Mouse (Mus musculus): ENCODE measurements around the gene Ndufaf8. TPM values are rescaled to one million over a fixed set of nuclear protein-coding genes. Genes with fewer than 3 reads are reported as not detected.

The Ndufaf8 gene
- polyA plus RNA-seq (2014; fragmentation: Nextera tagmentation; extraction: Ambion mirVana), result 76.7 and 88.6 TPM in 2 replicates

- H3K27ac ChIP-seq (ENCODE audit: low read depth), result peak within 1 kb of the TSS; percentile 95
- ATAC-seq (ENCODE audit: insufficient read depth) (peak; percentile 98), DNase-seq (peak; percentile 97)
- no peak for TF ChIP-seq CTCF (IDR thresholded peaks at IDR 0.05; ENCODE audit: low read depth)
- H3K4me3 ChIP-seq (ENCODE audit: low read depth, low read length), result peak within 1 kb of the TSS; percentile 90
- H3K27me3 ChIP-seq (ENCODE audit: insufficient read depth, low read length), result no peaks in the 10 kb centered on the region
- peaks cover 26% of the 10 kb centered on the region for H3K36me3 ChIP-seq (ENCODE audit: insufficient read depth)
- peak within 1 kb of the TSS; percentile 84 for H3K9ac ChIP-seq
- H3K4me2 ChIP-seq, result peak within 1 kb of the TSS; percentile 96
- H3K9me3 ChIP-seq (ENCODE audit: low read depth, low read length), result no peaks in the 10 kb centered on the region
- H3K4me1 ChIP-seq (ENCODE audit: insufficient read depth), result 0 out of 2 replicates have a peak, but pooled peaks cover 5% of the 10 kb centered on the region
- under 1% methylated on average over 77 of the region's 77 CpGs for WGBS
These were observed at the start of gene Ndufaf8, which contains the start of gene Tepsin for GRCm38 (mm10) chr11:120098588-120099511. Ndufaf8 (plus strand) TSS chr11:120098928. Tepsin (minus strand) TSS chr11:120098731.

GRCm38 (mm10) chr11:120049067-120049466 lies 49.7 kb upstream of the Ndufaf8 start:
- ATAC-seq (ENCODE audit: insufficient read depth) (no peak), DNase-seq (no peak)
- Histone ChIP-seq H3K36me3 (ENCODE audit: insufficient read depth) (no peaks in the 10 kb centered on the region), H3K4me3 (ENCODE audit: low read depth, low read length) (no peak overlapping the region), H3K27me3 (ENCODE audit: insufficient read depth, low read length) (peaks cover 33% of the 10 kb centered on the region), H3K4me2 (no peak overlapping the region), H3K4me1 (ENCODE audit: insufficient read depth) (no peaks in the 10 kb centered on the region), H3K9ac (no peak overlapping the region), H3K27ac (ENCODE audit: low read depth) (no peak overlapping the region), H3K9me3 (ENCODE audit: low read depth, low read length) (no peaks in the 10 kb centered on the region)
- WGBS, result 73% methylated on average over 8 of the region's 8 CpGs
- TF ChIP-seq CTCF (IDR thresholded peaks at IDR 0.05; ENCODE audit: low read depth), result no peak

- 44% methylated on average over 14 of the region's 14 CpGs for WGBS
- no peak overlapping the region for H3K4me2 ChIP-seq
- ATAC-seq (ENCODE audit: insufficient read depth), result no peak
These were observed 47.5 kb upstream of the Ndufaf8 start for GRCm38 (mm10) chr11:120051124-120051811.

GRCm38 (mm10) chr11:120052274-120052673 lies 46.5 kb upstream of the Ndufaf8 start:
- ATAC-seq (ENCODE audit: insufficient read depth) (no peak), DNase-seq (peak; percentile 49)
- H3K4me1 ChIP-seq (ENCODE audit: insufficient read depth), result no peaks in the 10 kb centered on the region
- H3K27ac ChIP-seq (ENCODE audit: low read depth), result no peak overlapping the region
- H3K4me2 ChIP-seq, result no peak overlapping the region
- no peaks in the 10 kb centered on the region for H3K9me3 ChIP-seq (ENCODE audit: low read depth, low read length)
- WGBS, result 53% methylated on average over 9 of the region's 9 CpGs
- no peaks in the 10 kb centered on the region for H3K36me3 ChIP-seq (ENCODE audit: insufficient read depth)
- TF ChIP-seq CTCF (IDR thresholded peaks at IDR 0.05; ENCODE audit: low read depth), result no peak
- H3K9ac ChIP-seq, result no peak overlapping the region
- peaks cover 19% of the 10 kb centered on the region for H3K27me3 ChIP-seq (ENCODE audit: insufficient read depth, low read length)
- H3K4me3 ChIP-seq (ENCODE audit: low read depth, low read length), result no peak overlapping the region

More at GRCm38 (mm10) chr11:120051124-120051811, 47.5 kb upstream of the Ndufaf8 start:
- Histone ChIP-seq H3K9me3 (ENCODE audit: low read depth, low read length) (no peaks in the 10 kb centered on the region), H3K4me1 (ENCODE audit: insufficient read depth) (no peaks in the 10 kb centered on the region), H3K4me3 (ENCODE audit: low read depth, low read length) (no peak overlapping the region), H3K27ac (ENCODE audit: low read depth) (no peak overlapping the region), H3K9ac (no peak overlapping the region), H3K36me3 (ENCODE audit: insufficient read depth) (no peaks in the 10 kb centered on the region), H3K27me3 (ENCODE audit: insufficient read depth, low read length) (peaks cover 29% of the 10 kb centered on the region)
- no peak for DNase-seq
- TF ChIP-seq CTCF (IDR thresholded peaks at IDR 0.05; ENCODE audit: low read depth), result no peak

- H3K4me2 ChIP-seq, result no peak overlapping the region
- ATAC-seq (ENCODE audit: insufficient read depth), result no peak
- no peaks in the 10 kb centered on the region for H3K4me1 ChIP-seq (ENCODE audit: insufficient read depth)
- H3K27ac ChIP-seq (ENCODE audit: low read depth), result no peak overlapping the region
- no peaks in the 10 kb centered on the region for H3K36me3 ChIP-seq (ENCODE audit: insufficient read depth)
- H3K9ac ChIP-seq, result no peak overlapping the region
- DNase-seq, result no peak
- H3K27me3 ChIP-seq (ENCODE audit: insufficient read depth, low read length), result peaks cover 5% of the 10 kb centered on the region; the same call in 1 of the 2 replicates
- H3K4me3 ChIP-seq (ENCODE audit: low read depth, low read length), result no peak overlapping the region
- H3K9me3 ChIP-seq (ENCODE audit: low read depth, low read length), result no peaks in the 10 kb centered on the region; the same call in 1 of the 2 replicates
- no peak for TF ChIP-seq CTCF (IDR thresholded peaks at IDR 0.05; ENCODE audit: low read depth)
- 76% methylated on average over 4 of the region's 4 CpGs for WGBS
These were observed 44.9 kb upstream of the Ndufaf8 start for GRCm38 (mm10) chr11:120053846-120054245.

GRCm38 (mm10) chr11:120055953-120056732 lies 42.6 kb upstream of the Ndufaf8 start:
- no peaks in the 10 kb centered on the region; the same call in 1 of the 2 replicates for H3K9me3 ChIP-seq (ENCODE audit: low read depth, low read length)
- H3K4me2 ChIP-seq, result no peak overlapping the region
- no peak overlapping the region for H3K4me3 ChIP-seq (ENCODE audit: low read depth, low read length)
- 70% methylated on average over 12 of the region's 12 CpGs for WGBS
- TF ChIP-seq CTCF (IDR thresholded peaks at IDR 0.05; ENCODE audit: low read depth), result no peak
- H3K27ac ChIP-seq (ENCODE audit: low read depth), result no peak overlapping the region
- H3K27me3 ChIP-seq (ENCODE audit: insufficient read depth, low read length), result no peaks in the 10 kb centered on the region
- ATAC-seq (ENCODE audit: insufficient read depth), result no peak
- no peaks in the 10 kb centered on the region for H3K36me3 ChIP-seq (ENCODE audit: insufficient read depth)
- no peaks in the 10 kb centered on the region for H3K4me1 ChIP-seq (ENCODE audit: insufficient read depth)
- DNase-seq, result no peak
- H3K9ac ChIP-seq, result no peak overlapping the region

Data from lung, embryonic 14.5 days (tissue).